Mouse (Mus musculus): Measurements from ENCODE around the gene Pex11a.

DNA sequence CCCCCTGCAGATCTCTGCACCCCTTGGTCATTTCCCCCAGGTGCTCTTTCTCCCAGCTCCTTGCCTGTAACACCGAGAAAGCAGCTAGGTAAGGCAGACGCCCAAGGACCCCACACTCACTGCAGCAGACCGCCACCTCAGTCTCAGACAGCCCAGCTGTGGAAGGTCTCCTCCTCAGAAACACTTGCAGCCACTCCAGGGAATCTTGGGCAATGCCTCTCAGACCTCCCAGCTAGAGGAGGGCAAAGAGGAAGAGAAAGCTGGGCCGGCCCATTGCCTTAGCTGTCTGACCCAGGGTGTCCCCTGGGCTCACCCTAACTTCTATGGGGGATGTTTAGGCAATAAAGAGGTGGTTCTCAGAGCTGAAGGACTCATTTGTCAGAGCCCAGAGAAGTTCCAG lies 10.3 kb downstream of the Pex11a start, which contains the start of gene Plin1:
- TF ChIP-seq POLR2A (IDR thresholded peaks at IDR 0.05; ENCODE audit: low read depth, low read length) (no peak), CTCF (IDR thresholded peaks at IDR 0.05; ENCODE audit: extremely low read depth, insufficient read depth, insufficient read length, insufficient replicate concordance) (no peak)
